Mouse (Mus musculus) splenic B cell, adult 2 months (primary cell): Measurements from ENCODE around the gene Wwox.

Experiments used
- DNase-seq: peaks from one replicate; pipeline ENCODE4 v3.0.0-alpha.2; 2011; ENCODE audit warnings: low read depth, low spot score
- H3K27me3 ChIP-seq: 2 replicates; pipeline ENCODE4 v1.6.1; 2012; ENCODE audit warnings: mild to moderate bottlenecking, low read length, moderate library complexity, mixed read lengths; ENCODE audit not compliant: control insufficient read depth, poor library complexity, insufficient read depth, severe bottlenecking
- H3K36me3 ChIP-seq: 2 replicates; pipeline ENCODE4 v1.6.1; 2012; ENCODE audit warnings: mild to moderate bottlenecking, low read length, moderate library complexity, mixed read lengths; ENCODE audit not compliant: control insufficient read depth, poor library complexity, insufficient read depth, severe bottlenecking

Wwox gene

GRCm38 (mm10) chr8:114590336-114590867 lies 150.9 kb downstream of the Wwox start:
- no peaks in the 10 kb centered on the region for H3K27me3 ChIP-seq
- H3K36me3 ChIP-seq: no peaks in the 10 kb centered on the region
- DNase-seq: no peak

GRCm38 (mm10) chr8:114591296-114592280 lies 152.1 kb downstream of the Wwox start:
- H3K36me3 ChIP-seq: no peaks in the 10 kb centered on the region
- H3K27me3 ChIP-seq: no peaks in the 10 kb centered on the region
- DNase-seq: no peak

GRCm38 (mm10) chr8:114593424-114594157 lies 154.1 kb downstream of the Wwox start:
- Histone ChIP-seq H3K27me3 (no peaks in the 10 kb centered on the region), H3K36me3 (no peaks in the 10 kb centered on the region)
- DNase-seq: no peak

GRCm38 (mm10) chr8:114594811-114595210 lies 155.4 kb downstream of the Wwox start:
- DNase-seq: no peak
- H3K27me3 ChIP-seq: no peaks in the 10 kb centered on the region

GRCm38 (mm10) chr8:114599555-114599954 lies 160.1 kb downstream of the Wwox start:
- no peaks in the 10 kb centered on the region for H3K36me3 ChIP-seq
- no peaks in the 10 kb centered on the region for H3K27me3 ChIP-seq
- DNase-seq: no peak

More at GRCm38 (mm10) chr8:114594811-114595210, 155.4 kb downstream of the Wwox start:
- H3K36me3 ChIP-seq: no peaks in the 10 kb centered on the region

- no peak for DNase-seq
- Histone ChIP-seq H3K27me3 (no peaks in the 10 kb centered on the region), H3K36me3 (no peaks in the 10 kb centered on the region)
Observed at GRCm38 (mm10) chr8:114600196-114600595, 160.7 kb downstream of the Wwox start.

- DNase-seq: no peak
- no peaks in the 10 kb centered on the region for H3K27me3 ChIP-seq
Observed at GRCm38 (mm10) chr8:114603046-114603445, 163.6 kb downstream of the Wwox start.

GRCm38 (mm10) chr8:114603561-114603960 lies 164.1 kb downstream of the Wwox start:
- Histone ChIP-seq H3K27me3 (no peaks in the 10 kb centered on the region), H3K36me3 (no peaks in the 10 kb centered on the region)
- no peak for DNase-seq

More at GRCm38 (mm10) chr8:114603046-114603445, 163.6 kb downstream of the Wwox start:
- H3K36me3 ChIP-seq: no peaks in the 10 kb centered on the region

GRCm38 (mm10) chr8:114604315-114604714 lies 164.9 kb downstream of the Wwox start:
- Histone ChIP-seq H3K36me3 (no peaks in the 10 kb centered on the region), H3K27me3 (no peaks in the 10 kb centered on the region)
- DNase-seq: no peak

- DNase-seq: no peak
- Histone ChIP-seq H3K27me3 (no peaks in the 10 kb centered on the region), H3K36me3 (no peaks in the 10 kb centered on the region)
Observed at GRCm38 (mm10) chr8:114605651-114606050, 166.2 kb downstream of the Wwox start.

GRCm38 (mm10) chr8:114609330-114609729 lies 169.9 kb downstream of the Wwox start:
- DNase-seq: no peak
- no peaks in the 10 kb centered on the region for H3K36me3 ChIP-seq
- no peaks in the 10 kb centered on the region for H3K27me3 ChIP-seq

- DNase-seq: no peak
- Histone ChIP-seq H3K36me3 (no peaks in the 10 kb centered on the region), H3K27me3 (no peaks in the 10 kb centered on the region)
Observed at GRCm38 (mm10) chr8:114611075-114611474, 171.6 kb downstream of the Wwox start.

- Histone ChIP-seq H3K36me3 (no peaks in the 10 kb centered on the region), H3K27me3 (no peaks in the 10 kb centered on the region)
- no peak for DNase-seq
Observed at GRCm38 (mm10) chr8:114612091-114612490, 172.6 kb downstream of the Wwox start.

GRCm38 (mm10) chr8:114615413-114615812 lies 176.0 kb downstream of the Wwox start:
- H3K27me3 ChIP-seq: no peaks in the 10 kb centered on the region
- no peaks in the 10 kb centered on the region for H3K36me3 ChIP-seq
- no peak for DNase-seq

GRCm38 (mm10) chr8:114615908-114616307 lies 176.5 kb downstream of the Wwox start:
- DNase-seq: no peak
- H3K36me3 ChIP-seq: no peaks in the 10 kb centered on the region
- H3K27me3 ChIP-seq: no peaks in the 10 kb centered on the region
